Mouse (Mus musculus): ENCODE measurements around the gene Epn2. TPM values are rescaled to one million over a fixed set of nuclear protein-coding genes. Genes with fewer than 3 reads are reported as not detected.

The Epn2 gene
- polyA plus RNA-seq, 1 experiment: 7.3 TPM

- 65% methylated on average over 8 of the region's 8 CpGs for WGBS
- Histone ChIP-seq H3K4me3 (ENCODE audit: control insufficient read depth, insufficient read depth, low read length) (no peak overlapping the region), H3K36me3 (ENCODE audit: control insufficient read depth, insufficient read depth, low read length) (no peaks in the 10 kb centered on the region), H3K27me3 (ENCODE audit: control insufficient read depth, insufficient read depth, low read length) (no peaks in the 10 kb centered on the region), H3K27ac (ENCODE audit: control insufficient read depth, insufficient read depth, low read length) (no peak overlapping the region), H3K4me1 (replicated peaks; ENCODE audit: control insufficient read depth, insufficient read depth, low read length) (peaks cover 4% of the 10 kb centered on the region)
- DNase-seq: no peak
- no peak for TF ChIP-seq CTCF (IDR thresholded peaks at IDR 0.05; ENCODE audit: borderline replicate concordance, control insufficient read depth, extremely low read depth, insufficient read depth, low read length, poor library complexity)
- TF ChIP-seq POLR2A (IDR thresholded peaks at IDR 0.05; ENCODE audit: control insufficient read depth, extremely low read depth, insufficient read depth, low read length, poor library complexity): no peak
Measured at GRCm38 (mm10) chr11:61503933-61504332, 75.6 kb downstream of the Epn2 start.

GRCm38 (mm10) chr11:61498736-61499504 lies 80.6 kb downstream of the Epn2 start:
- 45% methylated on average over 6 of the region's 6 CpGs for WGBS

GRCm38 (mm10) chr11:61497490-61497889 lies 82.0 kb downstream of the Epn2 start:
- H3K27me3 ChIP-seq (ENCODE audit: control insufficient read depth, insufficient read depth, low read length): no peaks in the 10 kb centered on the region
- DNase-seq: no peak
- no peak for TF ChIP-seq CTCF (IDR thresholded peaks at IDR 0.05; ENCODE audit: borderline replicate concordance, control insufficient read depth, extremely low read depth, insufficient read depth, low read length, poor library complexity)
- TF ChIP-seq POLR2A (IDR thresholded peaks at IDR 0.05; ENCODE audit: control insufficient read depth, extremely low read depth, insufficient read depth, low read length, poor library complexity): no peak
- H3K27ac ChIP-seq (ENCODE audit: control insufficient read depth, insufficient read depth, low read length): no peak overlapping the region
- H3K36me3 ChIP-seq (ENCODE audit: control insufficient read depth, insufficient read depth, low read length): no peaks in the 10 kb centered on the region
- no peak overlapping the region for H3K4me3 ChIP-seq (ENCODE audit: control insufficient read depth, insufficient read depth, low read length)
- H3K4me1 ChIP-seq (replicated peaks; ENCODE audit: control insufficient read depth, insufficient read depth, low read length): peaks cover 11% of the 10 kb centered on the region
- WGBS: 48% methylated on average over 1 of the region's 1 CpGs

More at GRCm38 (mm10) chr11:61498736-61499504, 80.6 kb downstream of the Epn2 start:
- Histone ChIP-seq H3K36me3 (ENCODE audit: control insufficient read depth, insufficient read depth, low read length) (no peaks in the 10 kb centered on the region), H3K4me3 (ENCODE audit: control insufficient read depth, insufficient read depth, low read length) (no peak overlapping the region), H3K27ac (ENCODE audit: control insufficient read depth, insufficient read depth, low read length) (no peak overlapping the region), H3K27me3 (ENCODE audit: control insufficient read depth, insufficient read depth, low read length) (no peaks in the 10 kb centered on the region), H3K4me1 (replicated peaks; ENCODE audit: control insufficient read depth, insufficient read depth, low read length) (peaks cover 2% of the 10 kb centered on the region)
- TF ChIP-seq POLR2A (IDR thresholded peaks at IDR 0.05; ENCODE audit: control insufficient read depth, extremely low read depth, insufficient read depth, low read length, poor library complexity) (no peak), CTCF (IDR thresholded peaks at IDR 0.05; ENCODE audit: borderline replicate concordance, control insufficient read depth, extremely low read depth, insufficient read depth, low read length, poor library complexity) (no peak)
- DNase-seq: no peak

GRCm38 (mm10) chr11:61495528-61495927 lies 84.0 kb downstream of the Epn2 start:
- H3K27me3 ChIP-seq (ENCODE audit: control insufficient read depth, insufficient read depth, low read length): no peaks in the 10 kb centered on the region
- no peak for DNase-seq
- no peak for TF ChIP-seq POLR2A (IDR thresholded peaks at IDR 0.05; ENCODE audit: control insufficient read depth, extremely low read depth, insufficient read depth, low read length, poor library complexity)
- TF ChIP-seq CTCF (IDR thresholded peaks at IDR 0.05; ENCODE audit: borderline replicate concordance, control insufficient read depth, extremely low read depth, insufficient read depth, low read length, poor library complexity): no peak
- H3K4me1 ChIP-seq (replicated peaks; ENCODE audit: control insufficient read depth, insufficient read depth, low read length): peaks cover 11% of the 10 kb centered on the region
- H3K36me3 ChIP-seq (ENCODE audit: control insufficient read depth, insufficient read depth, low read length): no peaks in the 10 kb centered on the region
- H3K27ac ChIP-seq (ENCODE audit: control insufficient read depth, insufficient read depth, low read length): no peak overlapping the region
- no peak overlapping the region for H3K4me3 ChIP-seq (ENCODE audit: control insufficient read depth, insufficient read depth, low read length)
- WGBS: 92% methylated on average over 2 of the region's 2 CpGs

- H3K27me3 ChIP-seq (ENCODE audit: control insufficient read depth, insufficient read depth, low read length): no peaks in the 10 kb centered on the region
- TF ChIP-seq CTCF (IDR thresholded peaks at IDR 0.05; ENCODE audit: borderline replicate concordance, control insufficient read depth, extremely low read depth, insufficient read depth, low read length, poor library complexity) (0 out of 2 replicates have a peak, but pooled peaks have one; percentile 50), POLR2A (IDR thresholded peaks at IDR 0.05; ENCODE audit: control insufficient read depth, extremely low read depth, insufficient read depth, low read length, poor library complexity) (peak; percentile 48; the same call in 1 of the 2 replicates)
- H3K4me1 ChIP-seq (replicated peaks; ENCODE audit: control insufficient read depth, insufficient read depth, low read length): peaks cover 11% of the 10 kb centered on the region
- DNase-seq: peak; percentile 95
- no peaks in the 10 kb centered on the region for H3K36me3 ChIP-seq (ENCODE audit: control insufficient read depth, insufficient read depth, low read length)
- peak within 1 kb of the TSS; percentile 45 for H3K27ac ChIP-seq (ENCODE audit: control insufficient read depth, insufficient read depth, low read length)
- under 1% methylated on average over 62 of the region's 62 CpGs for WGBS
- peak within 1 kb of the TSS; percentile 75 for H3K4me3 ChIP-seq (ENCODE audit: control insufficient read depth, insufficient read depth, low read length)
Measured at GRCm38 (mm10) chr11:61494129-61494997, 85.1 kb downstream of the Epn2 start, which contains the start of gene Mapk7. Gene Mapk7, minus strand, starts transcription at chr11:61494406.

- no peak for DNase-seq
Measured at GRCm38 (mm10) chr11:61493525-61494128, 85.9 kb downstream of the Epn2 start.

More at GRCm38 (mm10) chr11:61493525-61494128, 85.9 kb downstream of the Epn2 start:
- Histone ChIP-seq H3K4me1 (replicated peaks; ENCODE audit: control insufficient read depth, insufficient read depth, low read length) (peaks cover 11% of the 10 kb centered on the region), H3K27me3 (ENCODE audit: control insufficient read depth, insufficient read depth, low read length) (no peaks in the 10 kb centered on the region), H3K36me3 (ENCODE audit: control insufficient read depth, insufficient read depth, low read length) (no peaks in the 10 kb centered on the region; the same call in none of the 2 replicates), H3K4me3 (ENCODE audit: control insufficient read depth, insufficient read depth, low read length) (peak overlapping the region; percentile 75), H3K27ac (ENCODE audit: control insufficient read depth, insufficient read depth, low read length) (no peak overlapping the region)
- no peak; the same call in 1 of the 2 replicates for TF ChIP-seq POLR2A (IDR thresholded peaks at IDR 0.05; ENCODE audit: control insufficient read depth, extremely low read depth, insufficient read depth, low read length, poor library complexity)
- TF ChIP-seq CTCF (IDR thresholded peaks at IDR 0.05; ENCODE audit: borderline replicate concordance, control insufficient read depth, extremely low read depth, insufficient read depth, low read length, poor library complexity): no peak
- WGBS: 5% methylated on average over 49 of the region's 50 CpGs
